In genomic region chr5:150818041-150818440, GRCm38 (mm10) we compare ENCODE assay signal across 25 mouse cellular contexts.
"Had no signal": no experiment of that assay in that cellular context is flagged by ENCODE, and none has a peak within 500 bp of the region (broad histone marks: within the 10 kb centered on the region; RNA-seq: fewer than 3 reads in every experiment).

No protein-coding gene starts in this region.

- H3K27ac ChIP-seq: heart, embryonic 10.5 days; hindbrain, embryonic 13.5 days; hindbrain, embryonic 15.5 days; hindbrain, postnatal 0 days; kidney, embryonic 15.5 days; kidney, postnatal 0 days; limb, embryonic 13.5 days; limb, embryonic 15.5 days; liver, embryonic 12.5 days; liver, embryonic 14.5 days had no signal

- DNase-seq: gastrocnemius, postnatal 14 days; gastrocnemius, postnatal 36 days; heart, adult 18-20 months; heart, postnatal 14 days; heart, postnatal 36 days; kidney, adult 11 months; kidney, adult 2 months; kidney, adult 9 months; kidney, postnatal 14 days; kidney, postnatal 36 days; layer of hippocampus, adult 9-11 months; layer of hippocampus, postnatal 36 days; left cerebral cortex, postnatal 4 days had no signal

- H3K27me3 ChIP-seq: heart, embryonic 12.5 days; hindbrain, embryonic 13.5 days; hindbrain, embryonic 15.5 days; kidney, embryonic 15.5 days; limb, embryonic 13.5 days; limb, embryonic 15.5 days; liver, embryonic 12.5 days had no signal

- H3K9me3 ChIP-seq: heart, embryonic 10.5 days; heart, embryonic 12.5 days; hindbrain, embryonic 13.5 days; hindbrain, embryonic 15.5 days; kidney, embryonic 15.5 days; limb, embryonic 15.5 days; liver, embryonic 12.5 days had no signal

- H3K4me1 ChIP-seq: heart, embryonic 10.5 days; heart, embryonic 12.5 days; hindbrain, embryonic 15.5 days; kidney, embryonic 15.5 days; limb, embryonic 13.5 days; limb, embryonic 15.5 days; liver, embryonic 12.5 days had no signal

- ATAC-seq: hindbrain, postnatal 0 days; intestine, embryonic 16.5 days; liver, embryonic 12.5 days had no signal

- H3K9ac ChIP-seq: heart, embryonic 12.5 days; hindbrain, embryonic 13.5 days; hindbrain, embryonic 15.5 days; kidney, embryonic 15.5 days; limb, embryonic 13.5 days; limb, embryonic 15.5 days; liver, embryonic 12.5 days; liver, embryonic 14.5 days had no signal

- H3K36me3 ChIP-seq: heart, embryonic 10.5 days; hindbrain, embryonic 13.5 days; hindbrain, embryonic 15.5 days; kidney, embryonic 15.5 days; limb, embryonic 13.5 days; limb, embryonic 15.5 days; liver, embryonic 12.5 days had no signal

- H3K4me2 ChIP-seq: heart, embryonic 12.5 days; hindbrain, embryonic 13.5 days; hindbrain, embryonic 15.5 days; kidney, embryonic 15.5 days; limb, embryonic 13.5 days; limb, embryonic 15.5 days; liver, embryonic 12.5 days had no signal

- H3K4me3 ChIP-seq: heart, embryonic 10.5 days; heart, embryonic 12.5 days; hindbrain, embryonic 13.5 days; hindbrain, embryonic 15.5 days; kidney, embryonic 15.5 days; limb, embryonic 13.5 days; limb, embryonic 15.5 days; liver, embryonic 12.5 days had no signal
